Mouse (Mus musculus) erythroid progenitor cell, adult 5-6 weeks (primary cell): ENCODE measurements at regions not wholly inside any gene's neighbourhood (a gene's known extent, or its start where the extent isn't known, plus 50 kb on each side); places are given as distances from the start of the nearest gene placed in this dataset.
A peak's percentile ranks its signal among the peaks of the same experiment; 100 is the strongest.

ENCODE experiments used
- ATAC-seq: replicated peaks from 2 replicates; pipeline ENCODE4 v1.8.0; 2016; ENCODE audit warnings: moderate number of reproducible peaks, mild to moderate bottlenecking, moderate TSS enrichment, inconsistent platforms; ENCODE audit not compliant: poor library complexity, low FRiP score, severe bottlenecking

GRCm38 (mm10) chr5:35221451-35222305, 56.4 kb upstream of the Adra2c start:
- ATAC-seq, result no peak

DNA sequence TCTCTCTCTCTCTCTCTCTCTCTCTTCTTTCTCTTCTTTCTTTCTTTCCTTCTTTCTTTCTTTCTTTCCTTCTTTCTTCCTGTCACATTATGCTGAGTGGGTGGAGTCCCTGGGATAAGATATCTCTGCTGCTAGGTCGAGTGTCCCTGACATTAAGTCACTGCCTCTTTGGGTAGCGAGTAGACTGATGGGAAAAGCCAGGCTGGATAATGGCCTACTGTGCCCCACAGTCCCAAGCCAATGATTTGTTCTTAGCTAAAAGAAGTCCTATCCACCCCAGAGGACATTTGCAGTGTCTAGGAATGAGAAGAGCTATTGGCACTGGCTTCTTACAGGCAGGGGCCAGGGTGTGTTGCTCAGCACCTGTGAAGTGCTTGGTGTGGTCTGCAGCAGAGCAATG, 61.8 kb upstream of the Adra2c start:
- no peak for ATAC-seq

DNA sequence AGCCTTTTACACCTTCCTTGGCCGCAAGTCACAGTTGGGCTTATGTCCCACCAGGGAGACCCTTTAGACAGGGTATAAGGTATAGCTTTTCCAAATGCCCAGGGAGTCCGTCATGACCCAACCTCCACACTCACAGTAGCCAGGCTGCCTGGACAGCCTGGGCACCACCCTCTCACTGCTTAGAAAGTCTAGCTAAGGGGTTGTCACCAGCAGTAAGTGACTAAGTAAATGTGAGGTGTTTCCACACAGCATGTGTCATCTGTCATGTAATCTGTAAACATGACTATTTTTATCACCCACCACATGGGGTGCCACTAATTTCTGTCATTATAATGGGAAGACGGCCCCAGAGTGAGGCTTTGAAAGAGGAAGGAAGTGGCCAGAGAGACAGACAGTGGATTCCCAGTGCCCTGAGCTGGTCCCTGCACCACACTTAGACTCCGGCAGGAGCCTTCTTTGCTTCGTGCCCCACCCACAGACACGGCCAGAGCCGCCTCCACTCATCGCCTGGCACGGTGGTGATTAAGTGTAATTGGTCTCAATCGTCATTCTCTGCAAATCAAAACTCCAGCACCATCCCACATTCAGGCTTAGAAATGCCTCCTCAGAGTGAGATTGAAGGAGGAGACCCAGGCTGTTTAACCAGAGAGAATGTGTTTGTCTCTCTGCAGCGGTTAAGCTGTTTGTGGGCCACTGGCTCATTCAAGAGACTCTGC, 62.5 kb upstream of the Adra2c start:
- ATAC-seq, result no peak

GRCm38 (mm10) chr5:35215007-35215406, 63.1 kb upstream of the Adra2c start:
- ATAC-seq, result no peak

GRCm38 (mm10) chr5:35209348-35209747, 68.8 kb upstream of the Adra2c start:
- ATAC-seq, result no peak

DNA sequence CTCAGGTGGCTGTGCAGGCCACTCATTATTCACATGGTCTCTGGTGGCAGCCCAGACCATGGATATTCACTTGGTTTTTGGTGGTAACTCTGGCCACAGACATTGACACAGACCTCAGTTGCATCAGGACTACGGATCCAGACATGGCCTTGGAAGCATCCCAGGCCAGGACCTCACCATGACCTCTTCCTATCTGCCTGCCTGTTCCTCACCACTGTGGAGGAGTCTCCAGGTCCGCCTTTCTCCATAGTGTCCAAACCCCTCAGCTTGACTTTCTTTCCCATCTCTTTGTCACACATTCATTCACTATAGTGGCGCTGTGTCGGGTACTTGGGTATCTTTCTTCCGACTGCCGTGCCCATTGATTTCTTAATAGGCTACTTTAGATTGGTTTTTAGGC, 74.1 kb upstream of the Adra2c start:
- ATAC-seq, result no peak

DNA sequence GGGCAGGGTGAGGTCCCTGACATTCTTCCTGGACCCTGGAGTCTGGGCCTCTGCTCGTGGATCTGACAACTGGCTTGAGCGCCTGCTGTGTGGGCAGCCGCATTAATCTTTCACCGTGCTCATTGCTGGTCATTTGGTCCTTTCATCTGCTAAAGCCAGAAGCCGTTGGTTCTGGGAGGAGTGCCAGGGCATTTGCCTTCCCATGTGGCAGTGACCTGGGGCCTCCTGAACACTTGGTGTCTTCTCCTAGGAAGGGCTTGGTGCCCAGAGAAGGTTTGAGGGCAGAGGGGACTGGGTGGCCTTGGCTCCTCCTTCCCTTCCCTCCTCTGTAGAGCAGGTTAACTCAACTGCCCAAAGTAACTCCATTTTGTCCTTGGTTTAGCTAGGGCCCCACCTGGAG, 79.7 kb upstream of the Adra2c start:
- no peak for ATAC-seq

DNA sequence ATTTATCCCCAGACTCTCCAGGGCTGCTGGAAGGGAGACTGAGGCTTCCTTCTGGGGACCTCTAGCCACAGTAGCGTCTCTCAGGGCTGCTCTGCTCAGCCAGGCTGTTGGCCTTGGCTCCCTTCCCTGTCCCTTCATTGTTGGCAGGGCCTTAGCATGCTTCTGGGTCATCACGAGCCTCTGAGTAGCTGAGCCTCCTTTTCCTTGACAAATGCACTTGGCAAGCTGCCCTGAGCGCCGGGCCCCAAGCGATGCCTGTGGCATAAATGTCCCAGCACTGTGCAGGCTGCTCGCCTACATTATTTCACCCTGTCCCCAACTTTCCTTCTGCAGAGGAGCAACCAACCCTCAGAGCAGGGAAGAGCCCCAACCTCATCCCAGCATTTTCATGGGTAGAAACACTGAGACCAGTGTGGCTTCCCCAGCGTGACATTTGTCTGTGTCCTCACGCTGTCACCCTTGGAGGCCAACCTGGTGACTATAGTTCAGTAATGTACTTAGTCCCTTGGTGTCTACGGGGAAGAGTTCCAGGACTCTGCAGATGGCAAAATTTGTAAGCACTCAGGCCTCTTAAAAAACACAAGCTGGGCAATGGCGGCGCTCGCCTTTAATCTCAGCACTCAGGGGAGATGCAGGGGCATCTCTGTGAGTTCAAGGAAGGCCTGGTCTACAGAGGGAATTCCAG, 83.7 kb upstream of the Lrpap1 start:
- no peak for ATAC-seq

GRCm38 (mm10) chr5:35185826-35186225, 80.3 kb upstream of the Lrpap1 start:
- no peak for ATAC-seq

- no peak for ATAC-seq
Measured at GRCm38 (mm10) chr5:35185289-35185688, 79.7 kb upstream of the Lrpap1 start.

- no peak for ATAC-seq
Measured at GRCm38 (mm10) chr5:35183418-35183817, 77.9 kb upstream of the Lrpap1 start.

DNA sequence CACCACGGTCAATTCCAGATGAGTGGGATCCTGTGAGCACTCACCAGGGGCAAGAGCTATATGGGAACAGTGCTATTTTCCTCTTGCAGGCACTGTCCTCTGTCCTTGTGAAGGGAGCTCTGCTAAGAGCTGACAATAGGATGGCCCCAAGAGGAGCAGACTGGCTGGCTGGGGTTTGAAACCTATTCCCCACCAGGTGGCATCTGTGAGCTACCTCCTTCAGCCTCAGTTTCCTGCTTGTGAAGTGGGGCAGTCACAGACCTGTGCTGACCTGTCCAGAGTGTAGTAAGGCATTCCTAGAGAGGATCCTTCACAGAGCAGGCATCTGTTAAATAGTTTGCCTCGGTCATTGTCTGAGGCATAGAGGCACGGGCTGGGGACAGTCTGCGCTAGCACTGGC, 71.8 kb upstream of the Lrpap1 start:
- peak; percentile 51; the same call in 1 of the 2 replicates for ATAC-seq

GRCm38 (mm10) chr5:35176112-35176848, 70.7 kb upstream of the Lrpap1 start:
- peak; percentile 50; the same call in 1 of the 2 replicates for ATAC-seq

DNA sequence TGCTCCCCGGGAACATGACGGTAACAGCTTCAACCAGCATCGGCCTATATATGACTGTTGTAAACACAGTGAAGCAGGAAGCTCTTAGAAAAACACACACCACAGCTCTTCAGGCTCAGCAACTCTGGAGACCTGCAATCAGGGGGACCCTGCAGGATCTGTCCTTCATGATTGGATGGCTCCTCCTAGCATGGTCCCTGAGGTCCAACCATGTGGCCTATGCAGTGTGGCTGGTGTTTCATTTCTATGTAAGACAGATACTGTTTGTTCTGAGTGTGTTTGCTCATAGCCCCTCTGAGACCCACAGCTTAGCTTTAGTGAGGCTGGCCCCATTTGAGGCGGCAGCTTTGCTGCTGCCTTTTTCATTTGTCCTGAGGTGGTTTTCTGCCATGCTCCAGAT, 68.8 kb upstream of the Lrpap1 start:
- ATAC-seq, result no peak

DNA sequence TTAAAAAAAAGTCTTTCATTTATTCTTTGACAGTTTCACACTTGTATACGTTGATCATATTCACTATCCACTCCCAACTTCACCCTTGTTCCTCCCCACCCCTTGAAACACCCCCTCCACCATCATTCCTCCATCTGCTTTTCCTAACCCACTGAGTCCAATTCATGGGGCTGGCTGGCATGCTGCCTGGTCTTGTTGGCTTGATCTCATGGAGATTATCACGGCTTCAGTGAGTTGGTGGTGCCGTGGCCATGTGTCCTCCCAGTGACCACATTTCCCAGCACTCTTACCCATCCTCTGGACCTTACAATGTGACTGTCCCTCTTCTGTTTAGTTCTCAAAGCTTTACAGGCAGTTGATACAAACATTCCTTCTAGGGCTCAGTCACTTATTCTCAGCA, 65.8 kb upstream of the Lrpap1 start:
- ATAC-seq, result no peak

GRCm38 (mm10) chr5:35170369-35171130, 65.0 kb upstream of the Lrpap1 start:
- ATAC-seq, result no peak

- no peak for ATAC-seq
Measured at GRCm38 (mm10) chr5:35169614-35170293, 64.2 kb upstream of the Lrpap1 start.

GRCm38 (mm10) chr5:35168853-35169252, 63.3 kb upstream of the Lrpap1 start:
- no peak for ATAC-seq

DNA sequence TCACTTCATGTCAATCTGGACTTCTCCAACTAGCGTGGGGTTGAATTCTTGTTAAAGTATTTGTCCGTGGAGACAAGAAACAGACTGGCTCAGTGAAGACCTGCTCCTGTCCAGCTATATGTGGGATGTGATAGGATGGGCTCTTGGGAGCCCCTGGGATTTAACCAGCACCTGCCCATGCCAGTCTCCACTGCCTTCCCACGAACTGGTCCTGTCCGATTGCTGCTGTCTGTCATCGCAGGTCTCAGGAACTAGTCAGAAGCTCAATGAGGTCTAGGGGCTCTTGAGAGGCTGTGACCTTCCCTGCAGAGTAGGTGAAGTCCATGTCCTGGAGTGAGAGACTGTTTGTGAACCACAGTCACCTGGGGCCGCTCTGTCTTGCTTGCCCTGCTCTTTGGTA, 62.8 kb upstream of the Lrpap1 start:
- ATAC-seq, result no peak
